Mouse (Mus musculus) bone marrow macrophage, adult 2 months (primary cell): Measurements from ENCODE around the gene B4galnt2. TPM values are rescaled to one million over a fixed set of nuclear protein-coding genes. Genes with fewer than 3 reads are reported as not detected.
A peak's percentile ranks its signal among the peaks of the same experiment; 100 is the strongest.

Experiments
- H3K27ac ChIP-seq: 2 replicates; pipeline ENCODE4 v1.5.1; 2012; ENCODE audit warnings: low read depth, low read length; ENCODE audit not compliant: insufficient read depth
- H3K4me1 ChIP-seq: 2 replicates; pipeline ENCODE4 v1.6.1; 2012; ENCODE audit warnings: low read length; ENCODE audit not compliant: control insufficient read depth, insufficient read depth
- H3K4me3 ChIP-seq: 2 replicates; pipeline ENCODE4 v1.5.1; 2012; ENCODE audit warnings: mild to moderate bottlenecking, low read length, moderate library complexity; ENCODE audit not compliant: insufficient read depth
- CTCF ChIP-seq: IDR thresholded peaks from 2 replicates; pipeline ENCODE4 v1.5.1; 2012; ENCODE audit warnings: low read depth, mild to moderate bottlenecking, low read length, moderate library complexity
- POLR2A ChIP-seq: IDR thresholded peaks from 2 replicates; pipeline ENCODE4 v1.6.1; 2012; ENCODE audit warnings: mild to moderate bottlenecking, low read depth, low read length, borderline replicate concordance
- polyA plus RNA-seq: library from polyadenylated mRNA; stranded (reverse); fragments of >200 nt; gene quantifications from 2 replicates; pipeline ENCODE4 v1.2.4, GENCODE M21; 2012; ENCODE audit not compliant: missing spikeins, insufficient read depth, insufficient read length

The B4galnt2 gene
- polyA plus RNA-seq, 1 experiment, result 0.64 TPM

DNA sequence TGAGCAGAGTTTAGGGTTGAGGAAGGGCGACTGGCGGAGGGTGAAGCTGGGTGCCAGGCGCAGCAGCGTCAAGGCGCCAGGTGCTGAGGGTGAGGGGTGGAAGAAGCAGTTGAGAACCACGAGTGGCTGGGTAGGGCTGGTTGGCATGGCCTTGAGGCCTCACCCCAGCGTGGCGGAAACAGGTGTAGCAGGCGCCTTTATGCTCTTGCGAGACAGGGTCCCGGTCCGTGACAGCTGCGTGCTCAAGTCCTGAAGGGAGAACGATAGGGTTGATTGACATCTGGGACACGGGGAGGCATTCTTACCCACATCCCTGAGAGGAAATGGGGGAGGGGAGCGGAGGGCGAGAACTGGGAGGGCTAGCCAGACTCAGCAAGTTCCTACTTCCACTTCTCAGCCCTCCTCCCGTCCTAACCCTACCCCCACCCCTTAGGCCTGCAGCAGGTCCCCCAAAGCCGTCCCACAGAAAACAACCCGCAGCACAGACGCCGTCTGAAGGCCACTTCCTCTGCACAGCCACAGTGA lies 80.5 kb downstream of the B4galnt2 start:
- TF ChIP-seq CTCF (no peak), POLR2A (no peak)
- Histone ChIP-seq H3K27ac (peak overlapping the region; percentile 87), H3K4me1 (peaks cover 47% of the 10 kb centered on the region), H3K4me3 (peak overlapping the region; percentile 17; the same call in 1 of the 2 replicates)

DNA sequence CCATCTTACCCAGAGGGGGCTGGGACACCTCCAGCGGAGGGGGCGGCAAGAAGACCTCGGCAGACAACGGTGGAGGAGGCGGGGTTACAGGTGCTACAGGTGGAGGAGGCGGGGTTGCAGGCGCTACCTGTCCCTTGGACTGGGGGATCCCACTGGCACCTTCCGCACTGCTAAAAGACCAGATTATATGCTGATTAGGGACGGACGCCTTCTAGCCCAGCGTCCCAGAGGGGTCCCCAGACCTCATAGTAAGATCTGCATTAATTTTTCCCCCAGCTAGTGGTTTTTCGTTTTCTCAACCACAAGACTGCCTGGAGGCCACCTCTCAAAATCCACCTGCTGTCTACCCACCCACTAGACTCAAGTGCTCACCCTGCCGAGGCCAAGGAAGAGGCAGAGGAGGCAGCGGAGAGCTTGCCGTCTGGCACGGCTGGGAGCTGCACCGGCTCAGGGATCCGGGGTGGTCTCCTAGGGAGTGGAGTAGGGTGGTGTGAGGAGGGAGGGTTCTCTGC lies 81.0 kb downstream of the B4galnt2 start:
- TF ChIP-seq CTCF, result no peak
- TF ChIP-seq POLR2A, result no peak
- H3K4me1 ChIP-seq, result peaks cover 44% of the 10 kb centered on the region
- no peak overlapping the region for H3K4me3 ChIP-seq
- H3K27ac ChIP-seq, result peak overlapping the region; percentile 52

DNA sequence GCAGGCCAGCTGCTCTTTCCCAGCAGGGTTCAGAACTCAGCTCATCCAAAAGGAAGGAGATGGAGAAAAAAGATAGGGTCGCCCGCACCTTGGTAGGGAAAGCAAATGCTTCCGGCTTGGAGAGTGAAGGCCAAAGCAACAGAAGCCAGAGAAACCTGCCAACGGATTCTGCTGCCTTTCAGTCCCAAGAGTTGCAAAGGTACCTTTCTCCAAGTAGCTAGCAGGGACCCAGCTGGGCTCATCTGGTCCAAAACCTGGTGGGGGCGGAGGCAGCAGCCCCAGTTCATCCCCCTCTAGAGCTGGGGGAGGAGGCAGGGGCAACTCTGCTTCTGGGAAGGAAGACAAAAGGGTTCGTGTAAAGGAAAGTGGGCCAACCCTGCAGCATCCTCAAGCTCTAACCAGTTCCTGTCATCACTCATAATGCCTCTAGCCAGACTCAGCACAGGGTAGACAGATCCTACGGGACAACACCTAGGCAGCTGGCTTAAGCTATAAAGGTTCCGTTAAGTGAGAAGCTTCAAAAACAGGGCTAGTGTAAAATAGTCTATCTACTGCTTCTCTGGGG lies 81.6 kb downstream of the B4galnt2 start:
- peaks cover 40% of the 10 kb centered on the region for H3K4me1 ChIP-seq
- TF ChIP-seq POLR2A, result no peak
- no peak for TF ChIP-seq CTCF

DNA sequence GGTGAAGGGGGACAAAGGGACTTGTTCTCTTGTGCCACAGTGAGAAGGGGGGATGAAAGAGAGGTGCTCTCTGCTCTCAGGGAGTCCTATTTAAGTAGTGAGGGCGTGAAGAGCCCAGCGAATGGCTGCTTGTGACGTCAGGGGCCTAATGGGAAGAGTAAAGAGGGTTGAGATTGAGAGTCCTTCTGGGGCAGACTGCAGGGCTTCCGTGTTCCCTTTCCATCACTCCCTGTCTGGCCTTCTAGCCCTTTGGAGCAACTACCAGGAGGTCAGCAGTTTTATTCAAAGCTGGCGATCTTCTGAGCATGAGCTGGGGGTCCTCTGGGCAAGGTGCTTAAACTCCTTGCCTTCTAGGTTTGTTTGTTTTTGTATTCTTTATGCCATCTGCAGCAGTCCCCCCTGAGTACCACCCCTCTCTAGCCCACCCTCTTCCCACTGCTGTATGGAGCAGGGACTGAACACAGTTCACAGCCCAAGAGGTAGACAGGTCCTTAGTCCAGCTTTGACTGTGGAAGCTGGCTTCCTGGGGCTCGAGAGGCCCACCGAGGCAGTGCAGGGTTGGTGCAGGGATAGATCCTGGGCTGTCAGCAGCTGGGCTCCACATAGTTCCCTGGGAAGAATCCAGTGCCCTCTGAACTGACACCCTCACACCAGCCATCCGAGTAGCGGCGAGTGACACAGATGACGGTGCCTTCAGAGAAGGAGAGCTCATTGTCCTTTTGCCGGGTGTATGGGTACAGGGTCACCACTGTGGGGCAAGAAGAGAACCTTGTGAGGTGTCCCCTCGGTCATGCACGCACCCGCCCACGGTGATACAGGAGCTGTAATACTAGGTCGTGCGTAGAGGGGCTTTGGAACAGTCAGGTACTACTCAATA lies 82.3 kb downstream of the B4galnt2 start:
- Histone ChIP-seq H3K27ac (no peak overlapping the region), H3K4me3 (no peak overlapping the region), H3K4me1 (peaks cover 39% of the 10 kb centered on the region)
- no peak for TF ChIP-seq CTCF
- no peak for TF ChIP-seq POLR2A

More for the DNA sequence above, 81.6 kb downstream of the B4galnt2 start:
- Histone ChIP-seq H3K27ac (no peak overlapping the region), H3K4me3 (no peak overlapping the region)

DNA sequence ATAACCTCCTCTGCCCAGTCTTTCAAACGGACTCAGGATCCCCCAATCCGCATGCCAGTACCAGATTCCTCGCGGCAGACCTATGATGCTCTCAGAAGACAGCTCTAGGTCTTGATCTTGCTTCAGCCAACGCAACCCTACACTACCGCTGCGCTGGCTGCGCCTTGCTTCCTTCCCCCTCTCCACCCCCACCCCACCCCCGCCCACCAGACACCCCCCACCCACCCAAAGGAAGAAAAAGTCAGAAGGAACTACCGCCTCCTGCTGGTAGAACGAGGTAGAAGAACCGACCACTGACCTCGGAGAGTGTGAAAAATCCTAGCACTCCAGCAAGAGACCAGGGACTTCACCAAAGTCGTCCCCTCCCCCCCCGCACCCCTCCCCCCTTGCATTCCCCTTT lies 83.0 kb downstream of the B4galnt2 start:
- Histone ChIP-seq H3K27ac (no peak overlapping the region), H3K4me3 (peak overlapping the region; percentile 52), H3K4me1 (peaks cover 41% of the 10 kb centered on the region)
- no peak for TF ChIP-seq POLR2A
- TF ChIP-seq CTCF, result peak; percentile 52

DNA sequence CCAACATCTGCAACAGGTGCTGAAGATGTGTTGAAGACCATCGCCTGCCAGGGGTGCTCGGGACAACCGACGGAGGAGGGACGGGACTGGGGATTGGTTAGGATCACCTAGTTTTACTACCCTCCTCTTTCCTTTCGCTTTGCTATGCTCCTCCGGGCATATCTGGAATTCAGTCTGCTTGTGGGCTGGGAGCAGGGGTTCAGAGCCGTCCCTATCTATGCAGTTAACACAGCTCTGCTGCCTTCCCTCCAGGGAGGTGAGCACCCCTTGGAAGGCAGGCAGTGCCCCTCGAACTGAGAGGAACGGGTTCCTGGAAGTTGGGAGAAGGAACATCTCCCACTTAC lies 83.4 kb downstream of the B4galnt2 start:
- H3K27ac ChIP-seq, result no peak overlapping the region
- peaks cover 37% of the 10 kb centered on the region for H3K4me1 ChIP-seq
- TF ChIP-seq CTCF (no peak), POLR2A (no peak)
- H3K4me3 ChIP-seq, result peak overlapping the region; percentile 52

DNA sequence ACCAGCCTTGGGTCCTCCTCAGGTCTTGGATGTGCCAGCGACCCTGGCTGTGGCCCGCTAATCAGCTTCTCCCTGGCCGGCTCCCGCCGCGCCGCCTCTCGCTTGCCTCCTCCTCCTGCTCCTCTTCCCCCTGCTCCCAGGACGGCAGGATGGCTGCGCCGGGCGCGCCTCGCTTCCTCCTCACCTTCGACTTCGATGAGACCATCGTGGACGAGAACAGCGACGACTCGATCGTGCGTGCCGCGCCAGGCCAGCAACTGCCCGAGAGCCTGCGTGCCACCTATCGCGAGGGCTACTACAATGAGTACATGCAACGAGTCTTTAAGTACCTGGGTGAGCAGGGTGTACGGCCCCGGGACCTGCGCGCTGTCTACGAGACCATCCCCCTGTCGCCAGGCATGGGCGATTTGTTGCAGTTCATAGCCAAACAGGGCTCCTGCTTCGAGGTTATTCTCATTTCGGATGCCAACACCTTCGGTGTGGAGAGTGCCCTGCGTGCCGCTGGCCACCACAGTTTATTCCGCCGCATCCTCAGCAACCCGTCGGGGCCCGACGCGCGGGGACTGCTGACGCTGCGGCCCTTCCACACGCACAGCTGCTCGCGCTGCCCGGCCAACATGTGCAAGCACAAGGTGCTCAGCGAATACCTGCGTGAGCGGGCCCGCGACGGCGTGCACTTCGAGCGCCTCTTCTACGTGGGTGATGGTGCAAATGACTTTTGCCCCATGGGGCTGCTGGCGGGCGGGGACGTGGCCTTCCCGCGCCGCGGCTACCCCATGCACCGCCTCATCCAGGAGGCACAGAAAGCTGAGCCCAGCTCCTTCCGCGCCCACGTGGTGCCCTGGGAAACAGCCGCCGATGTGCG lies 84.0 kb downstream of the B4galnt2 start:
- no peak for TF ChIP-seq CTCF
- TF ChIP-seq POLR2A, result no peak
- peak overlapping the region; percentile 52 for H3K4me3 ChIP-seq
- H3K27ac ChIP-seq, result no peak overlapping the region
- H3K4me1 ChIP-seq, result peaks cover 31% of the 10 kb centered on the region

DNA sequence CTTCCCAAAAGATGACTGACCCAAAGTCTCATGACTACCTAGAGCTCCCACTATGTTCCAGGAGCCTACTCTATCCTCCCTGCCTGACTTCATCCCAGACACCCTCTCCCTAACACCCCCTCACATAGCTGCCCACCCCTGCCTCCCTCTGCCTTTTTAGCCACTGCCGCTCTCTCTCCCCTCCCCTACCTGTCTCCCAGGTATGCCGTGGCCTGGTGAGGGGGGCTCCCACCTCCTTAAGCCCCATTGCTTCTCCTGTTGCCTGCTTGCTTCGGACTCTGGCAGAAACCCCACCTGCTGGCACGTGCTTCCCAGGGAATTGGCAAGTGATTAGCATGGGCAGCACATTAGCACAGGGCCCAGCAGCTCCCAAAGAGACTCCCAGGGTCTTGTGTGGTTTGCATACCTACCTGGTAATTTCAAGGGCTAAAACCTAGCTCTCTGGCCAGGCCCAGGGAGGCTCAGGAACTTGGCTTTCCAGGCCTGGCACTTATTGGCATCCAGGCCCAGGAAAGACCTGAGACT lies 85.1 kb downstream of the B4galnt2 start:
- TF ChIP-seq POLR2A (no peak), CTCF (no peak)
- peaks cover 24% of the 10 kb centered on the region for H3K4me1 ChIP-seq
- no peak overlapping the region for H3K27ac ChIP-seq
- H3K4me3 ChIP-seq, result no peak overlapping the region

DNA sequence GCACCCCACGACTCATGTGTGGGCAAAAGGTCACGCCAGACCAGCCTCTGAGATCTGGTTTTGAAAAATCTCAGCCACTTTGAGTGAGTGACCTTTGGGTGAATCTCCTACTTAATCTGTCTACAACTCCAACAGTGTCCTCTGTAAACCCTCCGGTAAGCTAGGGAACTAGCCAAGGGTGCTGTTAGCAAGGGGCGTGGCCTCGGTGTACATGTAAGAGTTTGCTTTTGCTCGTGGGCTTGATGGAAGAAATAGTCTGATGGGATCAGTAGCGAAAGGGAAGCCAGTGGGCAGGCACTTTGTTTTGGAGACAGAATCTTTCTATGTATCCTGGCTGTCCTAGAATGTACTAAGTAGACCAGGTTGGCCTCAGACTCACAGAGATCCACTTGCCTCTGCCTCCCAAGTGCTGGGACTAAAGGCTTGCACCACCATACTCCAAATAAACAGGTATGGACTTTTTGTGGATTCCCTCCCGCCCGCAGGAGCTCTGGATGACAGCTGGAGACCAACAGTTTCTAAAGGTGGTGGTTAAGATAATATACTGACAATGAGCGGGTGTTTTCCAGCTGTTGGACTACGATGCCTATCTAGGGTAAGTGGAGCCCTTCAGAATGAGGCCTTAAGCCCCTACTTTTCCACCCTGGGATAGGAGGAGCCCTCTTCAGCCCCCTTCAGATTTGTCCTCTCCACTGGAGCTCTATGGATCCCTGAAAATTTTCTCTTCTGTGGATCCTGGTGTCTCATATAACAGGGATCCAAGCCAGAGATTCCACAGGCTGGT lies 86.3 kb downstream of the B4galnt2 start:
- Histone ChIP-seq H3K4me1 (peaks cover 15% of the 10 kb centered on the region), H3K27ac (no peak overlapping the region), H3K4me3 (no peak overlapping the region)
- TF ChIP-seq CTCF (no peak), POLR2A (no peak)
